Mouse (Mus musculus) hindbrain, postnatal 0 days (tissue): ENCODE results near the gene Epb41l5. TPM values are rescaled to one million over a fixed set of nuclear protein-coding genes. Genes with fewer than 3 reads are reported as not detected.

ENCODE experiments used
- ATAC-seq: fragments of 200-750 bp; cut with Nextera tagmentation; 2 replicates; pipeline ENCODE4 v1.8.0; 2017; ENCODE audit warnings: mild to moderate bottlenecking, moderate TSS enrichment, moderate library complexity
- DNase-seq: peaks from one replicate; pipeline ENCODE4 v3.0.0-alpha.2; 2015; ENCODE audit warnings: low spot score
- H3K27ac ChIP-seq: fragments of 300-500 bp; sonication (generic); 2 replicates; pipeline ENCODE4 v1.5.1; 2014; ENCODE audit warnings: mild to moderate bottlenecking
- H3K27me3 ChIP-seq: fragments of 300-500 bp; sonication (generic); 2 replicates; pipeline ENCODE4 v1.6.1; 2014; ENCODE audit warnings: low read length, mixed read lengths; ENCODE audit not compliant: insufficient read depth
- H3K36me3 ChIP-seq: fragments of 300-500 bp; sonication (generic); 2 replicates; pipeline ENCODE4 v1.6.1; 2014; ENCODE audit warnings: low read length, mixed read lengths; ENCODE audit not compliant: insufficient read depth
- H3K4me1 ChIP-seq: fragments of 300-500 bp; sonication (generic); 2 replicates; pipeline ENCODE4 v1.6.1; 2014; ENCODE audit warnings: antibody characterized with exemption, low read length, mixed read lengths; ENCODE audit not compliant: insufficient read depth
- H3K4me2 ChIP-seq: fragments of 300-500 bp; sonication (generic); 2 replicates; pipeline ENCODE4 v1.6.1; 2014; ENCODE audit warnings: low read depth, mild to moderate bottlenecking, low read length, moderate library complexity, mixed read lengths
- H3K4me3 ChIP-seq: fragments of 300-500 bp; sonication (generic); 2 replicates; pipeline ENCODE4 v1.5.1; 2014; ENCODE audit warnings: low read length
- H3K9ac ChIP-seq: fragments of 300-500 bp; sonication (generic); replicated peaks from 2 replicates; pipeline ENCODE4 v1.6.1; 2014; ENCODE audit warnings: mild to moderate bottlenecking, low read length, moderate library complexity, mixed read lengths
- H3K9me3 ChIP-seq: fragments of 300-500 bp; sonication (generic); 2 replicates; pipeline ENCODE4 v1.6.1; 2016; ENCODE audit warnings: low read length, mixed read lengths
- CTCF ChIP-seq: IDR thresholded peaks from 2 replicates; pipeline ENCODE4 v1.5.1; 2016; ENCODE audit warnings: antibody characterized with exemption, control low read depth, low read depth
- WGBS: fragments of 180-500 bp; shearing (Covaris S2); extraction: QIAGEN DNeasy Blood & Tissue Kit; methylation state at CpG from one replicate; pipeline ENCODE4 v1.1.7; 2014; 5-methylcytosine and 5-hydroxymethylcytosine counted together
- polyA plus RNA-seq: library from polyadenylated mRNA; unstranded; fragments of >200 nt; fragmentation: Nextera tagmentation; extraction: Ambion mirVana; gene quantifications from 2 replicates; pipeline ENCODE4 v1.2.1, GENCODE M21; 2015
- total RNA-seq: library from RNA; depleted of rRNA; stranded (reverse); fragments of >200 nt; gene quantifications from 2 replicates; pipeline ENCODE4 v1.2.3, GENCODE M21; 2014

Epb41l5 gene
- total and polyA plus RNA-seq, 2 experiments from 2014 or later = 11.6 to 13.0 TPM

GRCm38 (mm10) chr1:119536122-119536521 is 112.7 kb downstream of the Epb41l5 start:
- Histone ChIP-seq H3K9ac (no peak overlapping the region), H3K27me3 (no peaks in the 10 kb centered on the region), H3K9me3 (no peaks in the 10 kb centered on the region), H3K27ac (no peak overlapping the region), H3K4me3 (no peak overlapping the region), H3K4me1 (no peaks in the 10 kb centered on the region), H3K4me2 (no peak overlapping the region), H3K36me3 (no peaks in the 10 kb centered on the region)
- no peak for TF ChIP-seq CTCF
- DNase-seq (no peak), ATAC-seq (no peak)
- whole genome bisulfite sequencing = 88% methylated on average over 2 of the region's 2 CpGs

- H3K27me3 ChIP-seq = no peaks in the 10 kb centered on the region
- no peak for TF ChIP-seq CTCF
- no peak overlapping the region for H3K4me3 ChIP-seq
- no peaks in the 10 kb centered on the region for H3K36me3 ChIP-seq
- H3K9ac ChIP-seq = no peak overlapping the region
- no peak overlapping the region for H3K4me2 ChIP-seq
- no peak overlapping the region for H3K27ac ChIP-seq
- 94% methylated on average over 5 of the region's 5 CpGs for WGBS
- DNase-seq = no peak
- no peaks in the 10 kb centered on the region for H3K9me3 ChIP-seq
- H3K4me1 ChIP-seq = no peaks in the 10 kb centered on the region
- no peak for ATAC-seq
Observed at GRCm38 (mm10) chr1:119534341-119534740, 114.5 kb downstream of the Epb41l5 start.

GRCm38 (mm10) chr1:119533093-119533805 is 115.6 kb downstream of the Epb41l5 start:
- Histone ChIP-seq H3K9ac (no peak overlapping the region), H3K4me2 (no peak overlapping the region), H3K9me3 (no peaks in the 10 kb centered on the region), H3K27me3 (no peaks in the 10 kb centered on the region), H3K4me3 (no peak overlapping the region), H3K36me3 (0 out of 2 replicates have a peak, but pooled peaks cover 6% of the 10 kb centered on the region), H3K4me1 (no peaks in the 10 kb centered on the region), H3K27ac (peak overlapping the region; percentile 32; the same call in 1 of the 2 replicates)
- 59% methylated on average over 18 of the region's 18 CpGs for WGBS
- peak; percentile 64 for DNase-seq
- TF ChIP-seq CTCF = no peak
- ATAC-seq = peak; percentile 84

- H3K4me1 ChIP-seq = no peaks in the 10 kb centered on the region
- no peak overlapping the region for H3K9ac ChIP-seq
- no peaks in the 10 kb centered on the region for H3K27me3 ChIP-seq
- no peak for TF ChIP-seq CTCF
- DNase-seq (no peak), ATAC-seq (no peak)
- H3K4me2 ChIP-seq = no peak overlapping the region
- H3K9me3 ChIP-seq = no peaks in the 10 kb centered on the region
- H3K27ac ChIP-seq = no peak overlapping the region
- H3K36me3 ChIP-seq = peaks cover 6% of the 10 kb centered on the region; the same call in 1 of the 2 replicates
- 96% methylated on average over 6 of the region's 6 CpGs for WGBS
- H3K4me3 ChIP-seq = no peak overlapping the region
Observed at GRCm38 (mm10) chr1:119532165-119532564, 116.6 kb downstream of the Epb41l5 start.

- no peak overlapping the region for H3K4me2 ChIP-seq
- no peaks in the 10 kb centered on the region for H3K9me3 ChIP-seq
- H3K27ac ChIP-seq = no peak overlapping the region
- TF ChIP-seq CTCF = no peak
- 88% methylated on average over 13 of the region's 13 CpGs for WGBS
- ATAC-seq (no peak), DNase-seq (no peak)
- no peak overlapping the region for H3K4me3 ChIP-seq
- peaks cover 6% of the 10 kb centered on the region; the same call in 1 of the 2 replicates for H3K36me3 ChIP-seq
- no peaks in the 10 kb centered on the region for H3K27me3 ChIP-seq
- no peak overlapping the region for H3K9ac ChIP-seq
- H3K4me1 ChIP-seq = peaks cover 7% of the 10 kb centered on the region
Observed at GRCm38 (mm10) chr1:119530941-119531340, 117.9 kb downstream of the Epb41l5 start.

- WGBS = under 1% methylated on average over 80 of the region's 82 CpGs
- ATAC-seq = peak; percentile 97
Observed at GRCm38 (mm10) chr1:119525689-119526591, 122.9 kb downstream of the Epb41l5 start, which contains the start of gene Tmem185b. Tmem185b (plus strand) TSS chr1:119526160.

More at GRCm38 (mm10) chr1:119525689-119526591, 122.9 kb downstream of the Epb41l5 start, which contains the start of gene Tmem185b:
- H3K4me1 ChIP-seq = peaks cover 16% of the 10 kb centered on the region
- peak within 1 kb of the TSS; percentile 89 for H3K27ac ChIP-seq
- DNase-seq = peak; percentile 89
- peak within 1 kb of the TSS; percentile 77 for H3K9ac ChIP-seq
- no peak for TF ChIP-seq CTCF
- no peaks in the 10 kb centered on the region for H3K9me3 ChIP-seq
- peak within 1 kb of the TSS; percentile 92 for H3K4me2 ChIP-seq
- H3K4me3 ChIP-seq = peak within 1 kb of the TSS; percentile 62
- peaks cover 6% of the 10 kb centered on the region; the same call in 1 of the 2 replicates for H3K36me3 ChIP-seq
- H3K27me3 ChIP-seq = no peaks in the 10 kb centered on the region
